Comparison of ENCODE assay signal across 9 mouse cellular contexts in the genomic region with DNA sequence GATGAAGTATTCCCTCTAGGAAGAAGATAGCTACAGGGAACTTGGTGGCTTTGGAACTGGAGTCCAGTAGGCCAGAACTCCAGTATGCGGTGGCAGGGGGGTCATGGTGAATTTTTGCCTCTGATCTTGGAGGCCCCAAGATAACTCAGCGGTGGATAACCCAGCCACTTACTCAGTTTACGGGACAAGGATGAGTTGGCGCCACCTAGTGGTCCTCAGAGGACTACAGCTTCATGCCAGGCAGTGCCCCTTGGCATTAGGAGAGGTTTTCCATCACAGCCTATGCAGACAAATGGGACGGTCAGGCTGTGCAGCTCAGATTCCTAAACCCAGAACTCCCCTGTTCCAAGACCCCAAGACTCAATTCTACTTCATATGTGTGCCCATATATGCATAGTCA. TPM values are rescaled to one million over a fixed set of nuclear protein-coding genes. Genes with fewer than 3 reads are reported as not detected.
DNase-seq lines count a peak whose midpoint lies in the region; ATAC-seq and TF ChIP-seq lines count a peak whose summit lies in the region.
"Had no signal": no experiment of that assay in that cellular context is flagged by ENCODE, and none has a peak within 500 bp of the region (broad histone marks: within the 10 kb centered on the region; RNA-seq: fewer than 3 reads in every experiment).

No protein-coding gene starts in this region.

- H3K4me3 ChIP-seq in E14TG2a.4 (replicated peaks; ENCODE audit: low read length), result peak overlapping the region; percentile 48; the same call in 1 of the 2 replicates
- no peak overlapping the region for H3K4me3 ChIP-seq in forebrain, postnatal 0 days (ENCODE audit: low read depth, low read length)
- H3K4me3 ChIP-seq in lung, embryonic 14.5 days (ENCODE audit: low read depth, low read length), result no peak overlapping the region
- H3K4me3 ChIP-seq: hindbrain, embryonic 15.5 days had no signal

- H3K9ac ChIP-seq in forebrain, postnatal 0 days, result no peak overlapping the region
- H3K9ac ChIP-seq in lung, embryonic 14.5 days, result no peak overlapping the region
- H3K9ac ChIP-seq: hindbrain, embryonic 15.5 days had no signal

- H3K4me2 ChIP-seq in forebrain, postnatal 0 days (ENCODE audit: low read depth), result no peak overlapping the region
- no peak overlapping the region for H3K4me2 ChIP-seq in lung, embryonic 14.5 days
- H3K4me2 ChIP-seq: hindbrain, embryonic 15.5 days had no signal

- ATAC-seq in forebrain, postnatal 0 days, result peak; percentile 72
- ATAC-seq in inflammation-experienced regulatory T-cells, adult 6 months, result peak; percentile 72
- ATAC-seq in lung, embryonic 14.5 days (ENCODE audit: insufficient read depth), result no peak

- DNase-seq in adrenal gland, adult (ENCODE audit: inconsistent age in 2 of 2, low spot score in 1 of 2), result peak; percentile 77 to 91
- no peak for DNase-seq in adrenal gland, postnatal 4 days (ENCODE audit: low spot score in 2 of 2)
- DNase-seq in cerebellum, adult 11 months, result peak; percentile 79
- DNase-seq in forebrain, postnatal 0 days, result peak; percentile 89
- DNase-seq in lung, embryonic 14.5 days, result peak; percentile 89
- DNase-seq in right cerebral cortex, postnatal 10 days (ENCODE audit: low spot score in 2 of 2), result peak; percentile 79 to 84

- WGBS in forebrain, postnatal 0 days, result 20% methylated on average over 5 of the region's 5 CpGs
- 21% methylated on average over 5 of the region's 5 CpGs for WGBS in lung, embryonic 14.5 days

- peaks cover 99% of the 10 kb centered on the region for H3K4me1 ChIP-seq in E14TG2a.4 (replicated peaks; ENCODE audit: low read depth, low read length)
- no peaks in the 10 kb centered on the region for H3K4me1 ChIP-seq in forebrain, postnatal 0 days (ENCODE audit: insufficient read depth)
- peaks cover 9% of the 10 kb centered on the region for H3K4me1 ChIP-seq in lung, embryonic 14.5 days (ENCODE audit: insufficient read depth)

- 0 out of 2 replicates have a peak overlapping the region, but pooled peaks have one; percentile 36 for H3K27ac ChIP-seq in forebrain, postnatal 0 days (ENCODE audit: low read depth, low read length)
- no peak overlapping the region for H3K27ac ChIP-seq in lung, embryonic 14.5 days (ENCODE audit: low read depth)
- H3K27ac ChIP-seq: hindbrain, embryonic 15.5 days had no signal

- no peaks in the 10 kb centered on the region for H3K9me3 ChIP-seq in E14TG2a.4 (ENCODE audit: low read length)
- H3K9me3 ChIP-seq in forebrain, postnatal 0 days (ENCODE audit: low read length), result no peaks in the 10 kb centered on the region
- H3K9me3 ChIP-seq in lung, embryonic 14.5 days (ENCODE audit: low read depth, low read length), result no peaks in the 10 kb centered on the region
- H3K9me3 ChIP-seq: hindbrain, embryonic 15.5 days had no signal

- H3K27me3 ChIP-seq in E14TG2a.4 (ENCODE audit: insufficient read depth, low read length), result no peaks in the 10 kb centered on the region
- no peaks in the 10 kb centered on the region for H3K27me3 ChIP-seq in forebrain, postnatal 0 days (ENCODE audit: insufficient read depth, low read length)
- no peaks in the 10 kb centered on the region for H3K27me3 ChIP-seq in lung, embryonic 14.5 days (ENCODE audit: insufficient read depth, low read length)
- H3K27me3 ChIP-seq: hindbrain, embryonic 15.5 days had no signal

- peaks cover 81% of the 10 kb centered on the region for H3K36me3 ChIP-seq in E14TG2a.4 (ENCODE audit: insufficient read depth, low read length)
- peaks cover 59% of the 10 kb centered on the region for H3K36me3 ChIP-seq in forebrain, postnatal 0 days (ENCODE audit: insufficient read depth)
- peaks cover 74% of the 10 kb centered on the region for H3K36me3 ChIP-seq in lung, embryonic 14.5 days (ENCODE audit: insufficient read depth)

- TF ChIP-seq CTCF in E14TG2a.4 (conservative IDR thresholded peaks at IDR 0.05; ENCODE audit: low read length), result peak; percentile 88
- TF ChIP-seq CTCF in forebrain, postnatal 0 days (IDR thresholded peaks at IDR 0.05; ENCODE audit: low read depth), result peak; percentile 92
- TF ChIP-seq CTCF in lung, embryonic 14.5 days (IDR thresholded peaks at IDR 0.05; ENCODE audit: low read depth), result peak; percentile 91

RNA-seq across cellular contexts. Expression of a gene that starts 8.0 kb away (rescaled TPM):
- total RNA-seq in adrenal gland, postnatal 4 days (2021), result 10 to 100 TPM; 79.8 to 87.9 TPM
- total RNA-seq in forebrain, postnatal 0 days (2014; rRNA removed), result 91.2 and 126 TPM in 2 replicates
- polyA plus RNA-seq in forebrain, postnatal 0 days (2015; fragmentation: Nextera tagmentation; extraction: Ambion mirVana), result 20.1 and 22.1 TPM in 2 replicates
- 10 to 100 TPM in 2 of 3 experiments, 1 to 10 TPM in 1; 9.4 to 13.7 (median 11.0) TPM for polyA plus RNA-seq in inflammation-experienced regulatory T-cells, adult 6 months (2017; shearing (Covaris generic))
- 18.4 and 21.1 TPM in 2 replicates for polyA plus RNA-seq in lung, embryonic 14.5 days (2014; fragmentation: Nextera tagmentation; extraction: Ambion mirVana)

RNA-seq across cellular contexts. Expression of a gene that starts 11.9 kb away (rescaled TPM):
- total RNA-seq in adrenal gland, postnatal 4 days (2021), result 10 to 100 TPM; 16.3 to 21.8 TPM
- total RNA-seq in forebrain, postnatal 0 days (2014; rRNA removed), result 81.7 and 81.9 TPM in 2 replicates
- polyA plus RNA-seq in forebrain, postnatal 0 days (2015; fragmentation: Nextera tagmentation; extraction: Ambion mirVana), result 55.4 and 56.8 TPM in 2 replicates
- 1 to 10 TPM in 1 of 3 experiments, under 1 TPM in 2; 0.39 to 1.6 (median 0.91) TPM for polyA plus RNA-seq in inflammation-experienced regulatory T-cells, adult 6 months (2017; shearing (Covaris generic))
- polyA plus RNA-seq in lung, embryonic 14.5 days (2014; fragmentation: Nextera tagmentation; extraction: Ambion mirVana), result 12.1 and 12.9 TPM in 2 replicates

RNA-seq across cellular contexts. Expression of a gene that starts 13.5 kb away (rescaled TPM):
- total RNA-seq in adrenal gland, postnatal 4 days (2021), result 10 to 100 TPM; 12.4 to 17.0 TPM
- total RNA-seq in forebrain, postnatal 0 days (2014; rRNA removed), result 1.6 and 1.9 TPM in 2 replicates
- 1.1 and 1.5 TPM in 2 replicates for polyA plus RNA-seq in forebrain, postnatal 0 days (2015; fragmentation: Nextera tagmentation; extraction: Ambion mirVana)
- 1 to 10 TPM in 2 of 3 experiments, under 1 TPM in 1; 0.88 to 3.8 (median 3.5) TPM for polyA plus RNA-seq in inflammation-experienced regulatory T-cells, adult 6 months (2017; shearing (Covaris generic))
- polyA plus RNA-seq in lung, embryonic 14.5 days (2014; fragmentation: Nextera tagmentation; extraction: Ambion mirVana), result 3.0 and 3.2 TPM in 2 replicates

RNA-seq across cellular contexts. Expression of a gene that starts 14.4 kb away (rescaled TPM):
- 10 to 100 TPM; 17.5 to 19.1 TPM for total RNA-seq in adrenal gland, postnatal 4 days (2021)
- 7.7 and 12.4 TPM in 2 replicates for total RNA-seq in forebrain, postnatal 0 days (2014; rRNA removed)
- polyA plus RNA-seq in forebrain, postnatal 0 days (2015; fragmentation: Nextera tagmentation; extraction: Ambion mirVana), result 12.3 and 12.4 TPM in 2 replicates
- polyA plus RNA-seq in inflammation-experienced regulatory T-cells, adult 6 months (2017; shearing (Covaris generic)), result 10 to 100 TPM in 1 of 3 experiments, 1 to 10 TPM in 2; 8.5 to 14.3 (median 8.7) TPM
- polyA plus RNA-seq in lung, embryonic 14.5 days (2014; fragmentation: Nextera tagmentation; extraction: Ambion mirVana), result 39.2 and 40.3 TPM in 2 replicates

RNA-seq across cellular contexts. Expression of a gene that starts 17.6 kb away (rescaled TPM):
- total RNA-seq in adrenal gland, postnatal 4 days (2021), result not detected
- total RNA-seq in forebrain, postnatal 0 days (2014; rRNA removed), result not detected in 2 replicates
- not detected in 2 replicates for polyA plus RNA-seq in forebrain, postnatal 0 days (2015; fragmentation: Nextera tagmentation; extraction: Ambion mirVana)
- 1 to 10 TPM in 1 of 3 experiments, under 1 TPM in 2; 0.33 to 1.6 (median 0.74) TPM for polyA plus RNA-seq in inflammation-experienced regulatory T-cells, adult 6 months (2017; shearing (Covaris generic))
- 0.16 TPM in 1 of 2 replicates, not detected in the other for polyA plus RNA-seq in lung, embryonic 14.5 days (2014; fragmentation: Nextera tagmentation; extraction: Ambion mirVana)

Comparison
In these comparisons a context has a peak if more than half of its experiments do, and no peak if none do; other contexts are left out.
1. DNase-seq: peak in adrenal gland, adult (2 of 2), cerebellum, adult 11 months (single experiment), forebrain, postnatal 0 days (single experiment), lung, embryonic 14.5 days (single experiment) and right cerebral cortex, postnatal 10 days (2 of 2); none in adrenal gland, postnatal 4 days (0 of 2).
2. Peak in every context shown above with its lines, with median percentiles within 50 percentile points of each other: CTCF ChIP-seq.